Mouse (Mus musculus) CH12.LX (cell line): ENCODE measurements around the gene Gm11020. TPM values are rescaled to one million over a fixed set of nuclear protein-coding genes. Genes with fewer than 3 reads are reported as not detected.
"Not testable (repeated sequence)": the region's sequence is repeated elsewhere in the genome, so short reads cannot be mapped to it uniquely, and the experiment has no call there.

Experiments used
- DNase-seq: peaks from one replicate; pipeline ENCODE4 v3.0.0-alpha.2; 2013; ENCODE audit errors: extremely low read depth
- H3K27ac ChIP-seq: 2 replicates; pipeline ENCODE4 v1.5.1; 2012; ENCODE audit warnings: low read depth, mild to moderate bottlenecking, control low read depth, moderate library complexity; ENCODE audit not compliant: insufficient read depth
- H3K27me3 ChIP-seq: replicated peaks from 2 replicates; pipeline ENCODE3; 2012; ENCODE audit warnings: inconsistent platforms
- H3K36me3 ChIP-seq, 2 experiments: replicated peaks in 1 of 2; 2 replicates each; pipeline versions ENCODE3 to v1.6.1; 2012; ENCODE audit warnings: inconsistent platforms in 1 of 2, low read length in 1 of 2, mild to moderate bottlenecking in 1 of 2, mixed read lengths in 1 of 2, moderate library complexity in 1 of 2; ENCODE audit not compliant: control insufficient read depth in 1 of 2, insufficient read depth in 1 of 2
- H3K4me1 ChIP-seq, 2 experiments: 2 replicates each; pipeline ENCODE4 v1.6.1; 2012; ENCODE audit warnings: inconsistent platforms in 1 of 2, moderate library complexity in 1 of 2; ENCODE audit not compliant: insufficient read depth in 2 of 2, control insufficient read depth in 1 of 2
- H3K4me2 ChIP-seq: 2 replicates; pipeline ENCODE4 v1.6.1; 2012; ENCODE audit warnings: low read depth, mild to moderate bottlenecking, control low read depth; ENCODE audit not compliant: poor library complexity, insufficient read depth, severe bottlenecking
- H3K4me3 ChIP-seq, 3 experiments: fragments of 150-350 bp in 1 of 3; sonication (generic) in 1 of 3; replicated peaks in 1 of 3; 2 replicates each; pipeline versions ENCODE3 to v1.5.1; 2011 to 2012; ENCODE audit warnings: low read depth in 2 of 3, low read length in 2 of 3, mild to moderate bottlenecking in 2 of 3, moderate library complexity in 2 of 3, control low read depth in 1 of 3, improper control_type of control experiment in 1 of 3, inconsistent platforms in 1 of 3, mixed read lengths in 1 of 3; ENCODE audit not compliant: poor library complexity in 1 of 3
- H3K79me2 ChIP-seq: replicated peaks from 2 replicates; pipeline ENCODE4 v1.6.1; 2012; ENCODE audit warnings: mild to moderate bottlenecking, moderate library complexity; ENCODE audit not compliant: control insufficient read depth, poor library complexity, insufficient read depth, severe bottlenecking; ENCODE audit errors: extremely low read depth
- H3K9ac ChIP-seq: 2 replicates; pipeline ENCODE4 v1.6.1; 2012; ENCODE audit warnings: low read depth, mild to moderate bottlenecking, control low read depth, moderate library complexity; ENCODE audit not compliant: insufficient read depth
- H3K9me3 ChIP-seq: replicated peaks from 2 replicates; pipeline ENCODE3; 2012; ENCODE audit warnings: low read length, inconsistent platforms, mixed read lengths
- CHD2 ChIP-seq: IDR thresholded peaks from 2 replicates; pipeline ENCODE4 v1.6.1; 2011; ENCODE audit warnings: low read length, improper control_type of control experiment
- ELF1 ChIP-seq: IDR thresholded peaks from 2 replicates; pipeline ENCODE4 v1.6.1; 2014; ENCODE audit warnings: low read depth, mild to moderate bottlenecking, inconsistent platforms, low read length, improper control_type of control experiment
- EP300 ChIP-seq: IDR thresholded peaks from 2 replicates; pipeline ENCODE4 v1.6.1; 2011; ENCODE audit warnings: low read length, improper control_type of control experiment
- ETS1 ChIP-seq: conservative IDR thresholded peaks from 2 replicates; pipeline ENCODE4 v1.6.1; 2012; ENCODE audit warnings: low read depth, mild to moderate bottlenecking, inconsistent platforms, low read length, improper control_type of control experiment, moderate library complexity
- GABPA ChIP-seq: IDR thresholded peaks from 2 replicates; pipeline ENCODE4 v1.6.1; 2012; ENCODE audit warnings: low read depth, low read length, improper control_type of control experiment, inconsistent platforms; ENCODE audit not compliant: insufficient replicate concordance
- IRF4 ChIP-seq: IDR thresholded peaks from 2 replicates; pipeline ENCODE4 v1.6.1; 2014; ENCODE audit warnings: low read depth, mild to moderate bottlenecking, inconsistent platforms, low read length, improper control_type of control experiment
- JUN ChIP-seq: IDR thresholded peaks from 2 replicates; pipeline ENCODE4 v1.6.1; 2011; ENCODE audit warnings: low read depth, mild to moderate bottlenecking, low read length, improper control_type of control experiment, moderate library complexity; ENCODE audit not compliant: insufficient read depth
- JUND ChIP-seq: conservative IDR thresholded peaks from 2 replicates; pipeline ENCODE4 v1.6.1; 2011; ENCODE audit warnings: low read depth, low read length, improper control_type of control experiment
- MAX ChIP-seq: IDR thresholded peaks from 2 replicates; pipeline ENCODE4 v1.6.1; 2011; ENCODE audit warnings: low read length, improper control_type of control experiment
- MEF2A ChIP-seq: IDR thresholded peaks from 2 replicates; pipeline ENCODE4 v1.6.1; 2014; ENCODE audit warnings: low read depth, mild to moderate bottlenecking, inconsistent platforms, low read length, improper control_type of control experiment, borderline replicate concordance
- MXI1 ChIP-seq: IDR thresholded peaks from 2 replicates; pipeline ENCODE4 v1.6.1; 2011; ENCODE audit warnings: mild to moderate bottlenecking, low read depth, low read length, improper control_type of control experiment
- POLR2A ChIP-seq: IDR thresholded peaks from 2 replicates; pipeline ENCODE4 v1.6.1; 2011; ENCODE audit warnings: low read depth, mild to moderate bottlenecking, improper control_type of control experiment, low read length
- RAD21 ChIP-seq: IDR thresholded peaks from 2 replicates; pipeline ENCODE4 v1.6.1; 2011; ENCODE audit warnings: low read depth, mild to moderate bottlenecking, low read length, improper control_type of control experiment, moderate library complexity
- SMC3 ChIP-seq: IDR thresholded peaks from 2 replicates; pipeline ENCODE4 v1.6.1; 2011; ENCODE audit warnings: low read depth, low read length, improper control_type of control experiment
- TBP ChIP-seq: conservative IDR thresholded peaks from 2 replicates; pipeline ENCODE4 v1.6.1; 2011; ENCODE audit warnings: low read depth, low read length, improper control_type of control experiment
- UBTF ChIP-seq: IDR thresholded peaks from 2 replicates; pipeline ENCODE4 v1.6.1; 2012; ENCODE audit warnings: low read depth, mild to moderate bottlenecking, inconsistent platforms, low read length, improper control_type of control experiment, moderate library complexity
- ZKSCAN1 ChIP-seq: IDR thresholded peaks from 2 replicates; pipeline ENCODE4 v1.6.1; 2012; ENCODE audit warnings: low read depth, inconsistent platforms, low read length, improper control_type of control experiment, borderline replicate concordance
- dilution Hi-C: fragments of 300-500 bp; cut with MboI; formaldehyde crosslinking; loops from 2 replicates; pipeline ENCODE4 v1.14.3; 2020; ENCODE audit warnings: low sequenced_read_pairs; ENCODE audit not compliant: extremely low pct_unique_long_range_greater_than_20kb, extremely low pct_ligation_motif_present
- in situ Hi-C: fragments of 300-500 bp; cut with MboI; formaldehyde crosslinking; loops from 3 replicates; pipeline ENCODE4 v1.14.3; 2019; ENCODE audit warnings: low sequenced_read_pairs, low pct_ligation_motif_present, low pct_unique_long_range_greater_than_20kb, mixed read lengths
- polyA plus RNA-seq: library from polyadenylated mRNA; unstranded; fragments of >175 nt; gene quantifications from 2 replicates; pipeline ENCODE4 v1.2.1, GENCODE M21; 2012; ENCODE audit warnings: low read depth; ENCODE audit not compliant: insufficient read length
- total RNA-seq, 2 experiments: library from RNA; depleted of rRNA; stranded (reverse); fragments of 300-350 nt in 1 of 2; fragments of >200 nt in 1 of 2; gene quantifications; 2 replicates each; pipeline ENCODE4 v1.2.3; 2012 to 2014

Gene Gm11020
- total RNA-seq (2012; rRNA removed) = not detected in 2 replicates
- not detected in 2 replicates for total RNA-seq (2014; rRNA removed)
- polyA plus RNA-seq = not detected in 2 replicates

DNA sequence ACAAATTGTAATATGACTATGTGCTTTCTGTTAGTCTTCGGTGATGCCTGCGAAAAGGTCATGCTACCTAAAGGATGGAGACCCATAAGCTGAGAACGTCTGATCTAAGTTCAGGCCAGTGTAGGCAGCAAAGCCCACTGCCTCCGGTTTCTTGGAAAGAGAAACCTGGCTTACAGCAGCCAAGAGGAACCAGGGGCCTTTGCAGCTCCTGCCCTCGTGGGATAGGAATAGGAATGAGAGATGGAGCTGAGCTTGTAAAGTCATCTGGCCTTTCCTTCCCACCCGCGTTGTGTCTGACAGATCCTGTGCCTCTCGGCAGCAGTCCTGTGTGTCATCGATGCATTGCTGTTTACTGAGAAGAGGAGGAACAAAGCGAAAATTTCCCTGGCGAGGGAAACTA is at the start of gene Gm11020:
Gene Gm11020, plus strand, starts transcription at position 301 of the 400 bp plus-strand sequence.
- H3K4me1 ChIP-seq, dilution Hi-C loops, H3K27ac ChIP-seq, H3K4me2 ChIP-seq, H3K9me3 ChIP-seq, H3K36me3 ChIP-seq, H3K79me2 ChIP-seq, DNase-seq, H3K9ac ChIP-seq, H3K27me3 ChIP-seq, in situ Hi-C loops, H3K4me3 ChIP-seq: not testable (repeated sequence)

DNA sequence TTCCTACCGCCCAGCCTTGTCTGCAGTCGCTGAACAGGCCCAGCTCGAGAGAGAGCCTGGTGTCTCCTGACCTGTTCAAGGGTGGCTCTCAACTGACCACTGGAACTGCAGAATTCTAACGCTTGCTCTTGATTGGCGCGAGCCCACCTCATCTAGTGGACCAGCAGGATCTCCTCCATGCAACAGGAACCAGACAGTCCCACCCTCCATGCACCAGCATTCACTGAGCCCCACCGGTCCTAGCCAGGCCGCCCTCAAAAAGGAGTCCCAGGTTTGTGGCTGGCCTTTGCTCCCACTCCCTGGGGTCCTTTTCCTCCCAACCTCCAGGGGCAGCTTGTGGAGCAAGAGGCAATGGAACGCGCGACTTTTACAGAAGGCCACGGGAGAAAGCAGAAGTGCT is 28.3 kb upstream of the Gm11020 start, which contains the start of gene Cmtm2a:
Gene Cmtm2a, minus strand, starts transcription at position 101 of the 400 bp plus-strand sequence.
- H3K4me3 ChIP-seq, dilution Hi-C loops, H3K4me1 ChIP-seq, H3K27ac ChIP-seq, H3K27me3 ChIP-seq, H3K9ac ChIP-seq, H3K79me2 ChIP-seq, H3K36me3 ChIP-seq, in situ Hi-C loops, H3K9me3 ChIP-seq, DNase-seq: not testable (repeated sequence)
- H3K4me2 ChIP-seq = peak within 1 kb of the TSS; percentile 44; the same call in 1 of the 2 replicates

DNA sequence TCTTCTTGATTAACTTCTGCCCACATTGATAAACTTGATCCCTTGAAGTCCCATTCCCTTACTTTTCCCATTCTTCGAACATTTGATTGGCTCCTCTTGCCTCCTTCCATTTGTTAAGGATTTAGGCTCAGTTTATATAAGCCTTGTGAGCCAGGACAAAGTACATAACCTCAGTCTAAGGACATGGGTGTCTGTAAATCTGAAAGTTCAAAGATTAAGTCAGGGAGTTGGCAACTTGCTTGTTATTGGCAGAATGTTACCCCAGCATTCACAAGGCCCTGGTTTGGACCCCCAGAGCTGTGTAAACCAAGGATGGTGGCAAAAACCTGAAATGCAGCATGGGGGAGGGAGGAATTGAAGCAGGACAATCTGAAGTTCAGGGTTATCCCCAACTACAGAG is 27.0 kb upstream of the Gm11020 start:
- Histone ChIP-seq H3K36me3 (no peaks in the 10 kb centered on the region), H3K9ac (no peak overlapping the region), H3K4me2 (no peak overlapping the region), H3K9me3 (no peaks in the 10 kb centered on the region), H3K27ac (no peak overlapping the region), H3K4me1 (no peaks in the 10 kb centered on the region), H3K4me3 (no peak overlapping the region), H3K27me3 (peaks cover 6% of the 10 kb centered on the region), H3K79me2 (no peaks in the 10 kb centered on the region)
- TF ChIP-seq ELF1 (no peak), RAD21 (no peak), POLR2A (no peak), JUND (no peak), GABPA (no peak), MEF2A (no peak), UBTF (no peak), ZKSCAN1 (no peak), TBP (no peak), CHD2 (no peak), ETS1 (no peak), JUN (no peak), MXI1 (no peak), SMC3 (no peak), MAX (no peak), IRF4 (no peak), EP300 (no peak)
- in situ Hi-C loops (no loop called here), dilution Hi-C loops (no loop called here)
- no peak for DNase-seq

DNA sequence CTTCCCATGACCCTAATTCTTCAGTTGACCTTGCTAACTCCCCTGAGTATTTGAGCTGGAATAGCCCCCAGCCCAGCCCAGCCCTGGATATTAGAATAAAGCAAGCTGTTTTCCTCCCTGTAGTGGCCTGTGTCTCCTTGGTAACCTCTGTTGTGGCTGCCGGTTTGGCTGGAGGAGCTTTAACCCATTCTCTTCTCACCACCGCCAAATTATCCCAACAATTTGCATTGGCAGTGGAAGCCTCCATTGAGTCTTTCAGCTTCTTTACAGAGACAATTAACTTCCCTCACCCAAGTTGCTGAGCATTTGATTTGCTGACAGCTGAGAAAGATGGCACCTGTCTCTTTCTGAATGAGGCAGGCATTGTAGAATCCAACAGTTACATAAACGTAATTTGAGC is 19.8 kb upstream of the Gm11020 start:
- H3K9ac ChIP-seq, H3K9me3 ChIP-seq, H3K4me3 ChIP-seq, H3K27ac ChIP-seq, dilution Hi-C loops, DNase-seq, in situ Hi-C loops, H3K27me3 ChIP-seq, H3K4me1 ChIP-seq, H3K36me3 ChIP-seq, H3K4me2 ChIP-seq, H3K79me2 ChIP-seq: not testable (repeated sequence)
